Comparison of ENCODE assay signal across 48 mouse cellular contexts in genomic region chr17:35213071-35213470, GRCm38 (mm10). TPM values are rescaled to one million over a fixed set of nuclear protein-coding genes. Genes with fewer than 3 reads are reported as not detected.
"Had no signal": no experiment of that assay in that cellular context is flagged by ENCODE, and none has a peak within 500 bp of the region (broad histone marks: within the 10 kb centered on the region; RNA-seq: fewer than 3 reads in every experiment).

No protein-coding gene starts in this region.

- H3K9ac ChIP-seq: heart, embryonic 12.5 days; heart, embryonic 13.5 days; heart, embryonic 15.5 days; hindbrain, embryonic 12.5 days; hindbrain, embryonic 13.5 days; hindbrain, embryonic 14.5 days; hindbrain, embryonic 15.5 days; intestine, embryonic 15.5 days; kidney, embryonic 15.5 days had no signal

- H3K4me1 ChIP-seq: heart, embryonic 12.5 days; heart, embryonic 13.5 days; hindbrain, embryonic 12.5 days; hindbrain, embryonic 13.5 days; hindbrain, embryonic 15.5 days; intestine, embryonic 15.5 days had no signal

- H3K4me2 ChIP-seq: heart, embryonic 11.5 days; heart, embryonic 12.5 days; heart, embryonic 13.5 days; heart, embryonic 15.5 days; hindbrain, embryonic 12.5 days; hindbrain, embryonic 13.5 days; hindbrain, embryonic 14.5 days; hindbrain, embryonic 15.5 days; intestine, embryonic 15.5 days; kidney, embryonic 15.5 days had no signal

- H3K27me3 ChIP-seq: heart, embryonic 15.5 days; hindbrain, embryonic 12.5 days; hindbrain, embryonic 13.5 days; hindbrain, embryonic 15.5 days; intestine, embryonic 15.5 days; kidney, embryonic 15.5 days had no signal

- H3K4me3 ChIP-seq: heart, embryonic 10.5 days; heart, embryonic 12.5 days; heart, embryonic 13.5 days; heart, embryonic 15.5 days; hindbrain, embryonic 10.5 days; hindbrain, embryonic 12.5 days; hindbrain, embryonic 13.5 days; hindbrain, embryonic 15.5 days; intestine, embryonic 15.5 days; kidney, embryonic 15.5 days; layer of hippocampus, adult 2 months; left cerebral cortex, adult 2 months had no signal

- H3K27ac ChIP-seq: heart, embryonic 10.5 days; heart, embryonic 13.5 days; heart, embryonic 15.5 days; hindbrain, embryonic 10.5 days; hindbrain, embryonic 12.5 days; hindbrain, embryonic 13.5 days; hindbrain, embryonic 14.5 days; hindbrain, embryonic 15.5 days; hindbrain, postnatal 0 days; intestine, embryonic 15.5 days; kidney, embryonic 15.5 days; kidney, postnatal 0 days; layer of hippocampus, adult 2 months; left cerebral cortex, adult 2 months had no signal

- H3K9me3 ChIP-seq: heart, embryonic 10.5 days; heart, embryonic 12.5 days; heart, embryonic 13.5 days; heart, embryonic 15.5 days; hindbrain, embryonic 10.5 days; hindbrain, embryonic 12.5 days; hindbrain, embryonic 13.5 days; hindbrain, embryonic 15.5 days; intestine, embryonic 15.5 days; kidney, embryonic 15.5 days had no signal

- DNase-seq: heart, postnatal 10 days; heart, postnatal 14 days; heart, postnatal 36 days; heart, postnatal 4 days; kidney, adult 11 months; kidney, adult 18-20 months; kidney, adult 2 months; kidney, adult 8-10 months; kidney, adult 9 months; kidney, postnatal 10 days; kidney, postnatal 14 days; kidney, postnatal 25 days; kidney, postnatal 36 days; kidney, postnatal 4 days; layer of hippocampus, adult 9-11 months; layer of hippocampus, postnatal 36 days had no signal

- H3K36me3 ChIP-seq: heart, embryonic 10.5 days; heart, embryonic 12.5 days; heart, embryonic 13.5 days; heart, embryonic 15.5 days; hindbrain, embryonic 10.5 days; hindbrain, embryonic 12.5 days; hindbrain, embryonic 13.5 days; hindbrain, embryonic 15.5 days; intestine, embryonic 15.5 days; kidney, embryonic 15.5 days had no signal

- ATAC-seq: hindbrain, embryonic 16.5 days; hindbrain, postnatal 0 days; inflammation-experienced regulatory T-cells, adult 6 months; intestine, embryonic 15.5 days had no signal

RNA-seq across cellular contexts. Expression of gene Gm16181, which starts 7.6 kb away (rescaled TPM):
- total RNA-seq: heart, postnatal 36 days; hematopoietic stem cell, adult 5-6 weeks; hindbrain, postnatal 0 days; layer of hippocampus, adult 18-20 months; layer of hippocampus, adult 2 months; layer of hippocampus, adult 8-10 months; layer of hippocampus, postnatal 10 days; layer of hippocampus, postnatal 14 days; layer of hippocampus, postnatal 25 days; layer of hippocampus, postnatal 36 days; left cerebral cortex, adult 18-20 months; left cerebral cortex, adult 2 months had no signal
- polyA plus RNA-seq: heart, embryonic 12.5 days; heart, embryonic 13.5 days; heart, embryonic 14.5 days; hindbrain, embryonic 14.5 days; kidney, adult 2 months; large intestine, adult 2 months had no signal

RNA-seq across cellular contexts. Expression of gene Lta, which starts 7.9 kb away (rescaled TPM):
- total RNA-seq: heart, postnatal 25 days; hematopoietic stem cell, adult 5-6 weeks had no signal
- polyA plus RNA-seq: heart, embryonic 10.5 days; heart, embryonic 11.5 days; heart, embryonic 12.5 days; heart, embryonic 13.5 days; heart, embryonic 14.5 days; heart, postnatal 0 days; hindbrain, embryonic 10.5 days; hindbrain, embryonic 11.5 days; hindbrain, embryonic 12.5 days; kidney, embryonic 14.5 days; kidney, embryonic 16.5 days; kidney, postnatal 0 days had no signal

RNA-seq across cellular contexts. Expression of gene Tnf, which starts 11.3 kb away (rescaled TPM):
- total RNA-seq: layer of hippocampus, adult 18-20 months; layer of hippocampus, adult 2 months; layer of hippocampus, postnatal 10 days; layer of hippocampus, postnatal 25 days; layer of hippocampus, postnatal 36 days; left cerebral cortex, adult 18-20 months; left cerebral cortex, adult 2 months had no signal
- polyA plus RNA-seq: heart, embryonic 11.5 days; heart, embryonic 12.5 days; heart, embryonic 14.5 days; heart, embryonic 15.5 days; hindbrain, embryonic 10.5 days; hindbrain, embryonic 11.5 days; hindbrain, embryonic 13.5 days; hindbrain, embryonic 14.5 days; hindbrain, embryonic 15.5 days; hindbrain, embryonic 16.5 days; intestine, embryonic 15.5 days; kidney, embryonic 14.5 days had no signal

RNA-seq across cellular contexts. Expression of gene Ltb, which starts 18.8 kb away (rescaled TPM):
- total RNA-seq: hindbrain, postnatal 0 days had no signal
